In the genomic region with DNA sequence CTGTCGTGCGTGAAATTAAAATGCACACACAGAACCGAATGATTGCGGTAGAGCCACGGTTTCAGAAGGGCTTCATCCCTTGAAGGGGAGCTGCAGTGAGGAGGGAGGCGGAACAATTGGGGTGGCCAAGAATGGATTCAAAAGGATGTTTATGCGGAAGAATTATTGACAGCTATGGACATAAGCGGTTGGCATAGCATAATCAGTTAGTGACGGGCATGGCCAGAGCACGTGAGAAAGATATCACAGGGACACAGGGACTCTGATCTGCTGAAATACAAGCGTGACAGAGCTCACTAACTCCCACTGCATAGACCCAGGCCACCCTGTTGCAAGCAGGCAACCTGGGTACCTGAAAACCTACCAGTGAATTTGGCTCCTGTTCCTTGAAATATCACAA, we compare ENCODE assay signal across 19 mouse cellular contexts.
DNase-seq lines count a peak whose midpoint lies in the region; ATAC-seq lines count a peak whose summit lies in the region.
"Had no signal": no experiment of that assay in that cellular context is flagged by ENCODE, and none has a peak within 500 bp of the region (broad histone marks: within the 10 kb centered on the region; RNA-seq: fewer than 3 reads in every experiment).

No protein-coding gene starts in this region.

- no peaks in the 10 kb centered on the region for H3K36me3 ChIP-seq in neural tube, embryonic 12.5 days
- no peaks in the 10 kb centered on the region for H3K36me3 ChIP-seq in midbrain, embryonic 14.5 days (ENCODE audit: control insufficient read depth, insufficient read depth, low read length)
- no peaks in the 10 kb centered on the region for H3K36me3 ChIP-seq in forebrain, embryonic 14.5 days (ENCODE audit: control insufficient read depth, insufficient read depth, low read length)

- H3K9ac ChIP-seq in neural tube, embryonic 12.5 days, result no peak overlapping the region
- no peak overlapping the region for H3K9ac ChIP-seq in midbrain, embryonic 14.5 days (replicated peaks; ENCODE audit: low read length)
- no peak overlapping the region for H3K9ac ChIP-seq in forebrain, embryonic 14.5 days (ENCODE audit: low read length)
- H3K9ac ChIP-seq: lung, embryonic 14.5 days had no signal

- no peaks in the 10 kb centered on the region for H3K27me3 ChIP-seq in neural tube, embryonic 12.5 days (replicated peaks)
- no peaks in the 10 kb centered on the region for H3K27me3 ChIP-seq in midbrain, embryonic 14.5 days (ENCODE audit: control insufficient read depth, insufficient read depth, low read length)
- H3K27me3 ChIP-seq in forebrain, embryonic 14.5 days (replicated peaks; ENCODE audit: control insufficient read depth, insufficient read depth, low read length), result no peaks in the 10 kb centered on the region
- H3K27me3 ChIP-seq: CH12.LX had no signal

- H3K4me1 ChIP-seq in neural tube, embryonic 12.5 days, result 0 out of 2 replicates have a peak, but pooled peaks cover 6% of the 10 kb centered on the region
- peaks cover 6% of the 10 kb centered on the region; the same call in 1 of the 2 replicates for H3K4me1 ChIP-seq in midbrain, embryonic 14.5 days (ENCODE audit: control insufficient read depth, insufficient read depth, low read length)
- no peaks in the 10 kb centered on the region for H3K4me1 ChIP-seq in forebrain, embryonic 14.5 days (ENCODE audit: control insufficient read depth, insufficient read depth, low read length)

- ATAC-seq in neural tube, embryonic 12.5 days (ENCODE audit: low FRiP score, low read depth), result no peak
- no peak for ATAC-seq in midbrain, embryonic 14.5 days (ENCODE audit: low FRiP score, low TSS enrichment)
- ATAC-seq in forebrain, embryonic 14.5 days, result no peak

- H3K4me2 ChIP-seq in neural tube, embryonic 12.5 days (replicated peaks), result peak overlapping the region; percentile 44
- peak overlapping the region; percentile 41 for H3K4me2 ChIP-seq in midbrain, embryonic 14.5 days (ENCODE audit: low read length)
- H3K4me2 ChIP-seq in forebrain, embryonic 14.5 days (ENCODE audit: low read length), result no peak overlapping the region
- H3K4me2 ChIP-seq: liver, embryonic 11.5 days; lung, embryonic 14.5 days had no signal

- no peak overlapping the region for H3K27ac ChIP-seq in neural tube, embryonic 12.5 days
- peak overlapping the region; percentile 14; the same call in 1 of the 2 replicates for H3K27ac ChIP-seq in midbrain, embryonic 14.5 days (replicated peaks; ENCODE audit: low read depth, low read length)
- no peak overlapping the region for H3K27ac ChIP-seq in forebrain, embryonic 14.5 days (ENCODE audit: low read depth, low read length)

- H3K4me3 ChIP-seq in neural tube, embryonic 12.5 days, result no peak overlapping the region
- no peak overlapping the region for H3K4me3 ChIP-seq in midbrain, embryonic 14.5 days (replicated peaks; ENCODE audit: low read depth, low read length)
- H3K4me3 ChIP-seq in forebrain, embryonic 14.5 days (ENCODE audit: low read depth, low read length), result no peak overlapping the region

- 51% methylated on average over 11 of the region's 11 CpGs for WGBS in neural tube, embryonic 12.5 days
- 30% methylated on average over 11 of the region's 11 CpGs for WGBS in midbrain, embryonic 14.5 days
- 84% methylated on average over 11 of the region's 11 CpGs for WGBS in forebrain, embryonic 14.5 days

- no peaks in the 10 kb centered on the region for H3K9me3 ChIP-seq in neural tube, embryonic 12.5 days
- no peaks in the 10 kb centered on the region for H3K9me3 ChIP-seq in midbrain, embryonic 14.5 days (ENCODE audit: control insufficient read depth, low read length)
- H3K9me3 ChIP-seq in forebrain, embryonic 14.5 days (replicated peaks; ENCODE audit: control insufficient read depth, low read length), result no peaks in the 10 kb centered on the region

- DNase-seq in cerebellum, postnatal 10 days, result peak; percentile 15 to 19
- DNase-seq in cerebellum, adult 18-20 months, result no peak
- DNase-seq in neural tube, embryonic 10.5 days (ENCODE audit: extremely low spot score, low spot score), result no peak
- peak; percentile 58 for DNase-seq in midbrain, embryonic 14.5 days
- DNase-seq in spleen, postnatal 4 days (ENCODE audit: low spot score in 2 of 2), result no peak
- DNase-seq in forebrain, embryonic 14.5 days (ENCODE audit: low spot score), result no peak
- DNase-seq in MN1 (ENCODE audit: low spot score), result no peak
- DNase-seq: adrenal gland, postnatal 10 days; cerebellum, adult 9-11 months; kidney, adult 18-20 months; kidney, postnatal 14 days; lung, embryonic 14.5 days; lung, postnatal 4 days; retina, postnatal 1 day; right cerebral cortex, postnatal 4 days; thymus, postnatal 36 days had no signal

Comparison
In these comparisons a context has a peak if more than half of its experiments do, and no peak if none do; other contexts are left out.
1. DNase-seq: peak in cerebellum, postnatal 10 days (2 of 2) and midbrain, embryonic 14.5 days (single experiment); none in cerebellum, adult 18-20 months (0 of 2), neural tube, embryonic 10.5 days (single experiment), spleen, postnatal 4 days (0 of 2), forebrain, embryonic 14.5 days (single experiment) and MN1 (single experiment).